Mouse (Mus musculus) heart, embryonic 11.5 days (tissue): ENCODE measurements around the gene Gdpd5. TPM values are rescaled to one million over a fixed set of nuclear protein-coding genes. Genes with fewer than 3 reads are reported as not detected.

Source experiments
- ATAC-seq: fragments of 200-750 bp; cut with Nextera tagmentation; replicated peaks from 2 replicates; pipeline ENCODE4 v1.8.0; 2017; ENCODE audit warnings: moderate library complexity; ENCODE audit not compliant: insufficient number of reproducible peaks, low FRiP score, low TSS enrichment
- H3K27ac ChIP-seq: fragments of 300-500 bp; sonication (generic); 2 replicates; pipeline ENCODE4 v1.5.1; 2014; ENCODE audit warnings: mild to moderate bottlenecking, low read depth, low read length
- H3K27me3 ChIP-seq: fragments of 300-500 bp; sonication (generic); 2 replicates; pipeline ENCODE4 v1.6.1; 2014; ENCODE audit warnings: mild to moderate bottlenecking, low read length, mixed read lengths; ENCODE audit not compliant: control insufficient read depth, insufficient read depth
- H3K36me3 ChIP-seq: fragments of 300-500 bp; sonication (generic); 2 replicates; pipeline ENCODE4 v1.6.1; 2014; ENCODE audit warnings: mild to moderate bottlenecking, low read length, moderate library complexity, mixed read lengths; ENCODE audit not compliant: control insufficient read depth, insufficient read depth
- H3K4me1 ChIP-seq: fragments of 300-500 bp; sonication (generic); 2 replicates; pipeline ENCODE4 v1.6.1; 2014; ENCODE audit warnings: low read length; ENCODE audit not compliant: control insufficient read depth, insufficient read depth
- H3K4me2 ChIP-seq: fragments of 300-500 bp; sonication (generic); 2 replicates; pipeline ENCODE4 v1.6.1; 2014; ENCODE audit warnings: mild to moderate bottlenecking, moderate library complexity
- H3K4me3 ChIP-seq: fragments of 300-500 bp; sonication (generic); 2 replicates; pipeline ENCODE4 v1.5.1; 2014; ENCODE audit warnings: low read depth, low read length
- H3K9ac ChIP-seq: fragments of 300-500 bp; sonication (generic); 2 replicates; pipeline ENCODE4 v1.6.1; 2014; ENCODE audit warnings: mild to moderate bottlenecking, low read depth, low read length, moderate library complexity
- H3K9me3 ChIP-seq: fragments of 300-500 bp; sonication (generic); replicated peaks from 2 replicates; pipeline ENCODE4 v1.6.1; 2016; ENCODE audit warnings: low read length; ENCODE audit not compliant: control insufficient read depth
- WGBS: fragments of 180-500 bp; shearing (Covaris S2); extraction: QIAGEN DNeasy Blood & Tissue Kit; methylation state at CpG from one replicate; pipeline ENCODE4 v1.1.7; 2014; ENCODE audit not compliant: insufficient replicate concordance; 5-methylcytosine and 5-hydroxymethylcytosine counted together
- polyA plus RNA-seq: library from polyadenylated mRNA; unstranded; fragments of >200 nt; fragmentation: Nextera tagmentation; extraction: Ambion mirVana; gene quantifications from 2 replicates; pipeline ENCODE4 v1.2.1, GENCODE M21; 2014

Gdpd5 gene
- polyA plus RNA-seq, 1 experiment from 2014 or later: 20.8 TPM

DNA sequence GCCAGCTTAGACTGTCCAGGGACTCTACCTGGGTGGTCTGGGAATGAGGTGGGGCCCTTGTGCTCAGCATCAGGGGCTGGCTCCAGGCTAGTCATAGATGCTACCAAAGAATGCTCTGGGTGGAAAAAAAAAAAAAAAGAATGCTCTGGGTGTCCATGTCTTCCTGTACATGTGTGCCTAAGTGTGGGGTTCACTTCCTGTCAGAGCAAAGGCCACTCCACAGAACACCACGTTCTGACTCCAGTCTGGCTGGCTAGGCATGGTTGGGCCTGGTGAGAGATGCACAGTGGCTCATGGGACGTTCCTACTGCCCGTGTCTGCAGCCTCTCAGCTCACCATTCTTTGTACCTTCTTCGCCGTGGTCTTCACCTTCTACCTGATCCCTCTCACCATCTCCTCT is 67.4 kb downstream of the Gdpd5 start:
- Histone ChIP-seq H3K27me3 (no peaks in the 10 kb centered on the region), H3K36me3 (no peaks in the 10 kb centered on the region), H3K4me3 (no peak overlapping the region), H3K27ac (no peak overlapping the region), H3K9me3 (no peaks in the 10 kb centered on the region), H3K9ac (no peak overlapping the region), H3K4me1 (peaks cover 8% of the 10 kb centered on the region; the same call in 1 of the 2 replicates), H3K4me2 (no peak overlapping the region)
- ATAC-seq: no peak
- 63% methylated on average over 5 of the region's 5 CpGs for WGBS

GRCm38 (mm10) chr7:99449063-99449462 is 67.8 kb downstream of the Gdpd5 start:
- H3K4me1 ChIP-seq: peaks cover 8% of the 10 kb centered on the region; the same call in 1 of the 2 replicates
- no peaks in the 10 kb centered on the region for H3K9me3 ChIP-seq
- H3K9ac ChIP-seq: no peak overlapping the region
- H3K27me3 ChIP-seq: no peaks in the 10 kb centered on the region
- no peak overlapping the region for H3K4me2 ChIP-seq
- no peak overlapping the region for H3K4me3 ChIP-seq
- H3K27ac ChIP-seq: no peak overlapping the region
- ATAC-seq: no peak
- 71% methylated on average over 8 of the region's 8 CpGs for WGBS
- H3K36me3 ChIP-seq: no peaks in the 10 kb centered on the region

GRCm38 (mm10) chr7:99449751-99450150 is 68.5 kb downstream of the Gdpd5 start:
- WGBS: 48% methylated on average over 3 of the region's 3 CpGs
- Histone ChIP-seq H3K9me3 (no peaks in the 10 kb centered on the region), H3K36me3 (no peaks in the 10 kb centered on the region), H3K9ac (no peak overlapping the region), H3K27me3 (no peaks in the 10 kb centered on the region), H3K27ac (no peak overlapping the region), H3K4me2 (no peak overlapping the region), H3K4me1 (peaks cover 8% of the 10 kb centered on the region; the same call in 1 of the 2 replicates), H3K4me3 (no peak overlapping the region)
- ATAC-seq: no peak

GRCm38 (mm10) chr7:99450703-99451102 is 69.5 kb downstream of the Gdpd5 start:
- under 1% methylated on average over 3 of the region's 3 CpGs for WGBS
- no peak overlapping the region for H3K4me3 ChIP-seq
- H3K4me2 ChIP-seq: no peak overlapping the region
- H3K4me1 ChIP-seq: peaks cover 6% of the 10 kb centered on the region; the same call in 1 of the 2 replicates
- no peak; the same call in 1 of the 2 replicates for ATAC-seq
- no peaks in the 10 kb centered on the region for H3K27me3 ChIP-seq
- no peak overlapping the region for H3K27ac ChIP-seq
- no peaks in the 10 kb centered on the region for H3K36me3 ChIP-seq
- H3K9me3 ChIP-seq: no peaks in the 10 kb centered on the region
- no peak overlapping the region for H3K9ac ChIP-seq

DNA sequence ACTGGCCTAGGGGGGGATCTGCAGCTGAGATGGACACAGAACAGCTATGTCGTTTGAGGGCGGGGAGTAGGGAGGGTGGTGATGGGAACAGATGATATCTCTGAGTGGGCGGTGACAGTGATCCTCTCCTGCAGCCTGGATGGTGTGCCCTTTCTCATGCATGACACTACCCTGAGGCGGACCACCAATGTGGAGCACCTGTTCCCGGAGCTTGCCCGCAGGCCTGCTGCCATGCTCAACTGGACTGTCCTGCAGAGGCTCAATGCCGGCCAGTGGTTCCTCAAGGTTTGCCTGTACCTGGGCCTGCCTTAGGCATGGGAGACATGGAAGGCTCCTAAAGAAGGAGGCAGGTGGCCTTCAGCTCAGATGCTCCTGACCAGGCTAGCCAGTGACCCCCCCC is 71.6 kb downstream of the Gdpd5 start:
- Histone ChIP-seq H3K9me3 (no peaks in the 10 kb centered on the region), H3K9ac (no peak overlapping the region), H3K4me1 (0 out of 2 replicates have a peak, but pooled peaks cover 5% of the 10 kb centered on the region), H3K36me3 (peaks cover 3% of the 10 kb centered on the region; the same call in 1 of the 2 replicates), H3K4me3 (no peak overlapping the region), H3K27ac (no peak overlapping the region), H3K27me3 (no peaks in the 10 kb centered on the region), H3K4me2 (no peak overlapping the region)
- ATAC-seq: no peak
- 51% methylated on average over 7 of the region's 7 CpGs for WGBS

GRCm38 (mm10) chr7:99454044-99454443 is 72.8 kb downstream of the Gdpd5 start:
- H3K9me3 ChIP-seq: no peaks in the 10 kb centered on the region
- H3K9ac ChIP-seq: no peak overlapping the region
- H3K4me1 ChIP-seq: 0 out of 2 replicates have a peak, but pooled peaks cover 5% of the 10 kb centered on the region
- no peak overlapping the region for H3K27ac ChIP-seq
- ATAC-seq: no peak
- 66% methylated on average over 4 of the region's 4 CpGs for WGBS
- H3K4me3 ChIP-seq: no peak overlapping the region
- H3K27me3 ChIP-seq: no peaks in the 10 kb centered on the region
- H3K36me3 ChIP-seq: peaks cover 3% of the 10 kb centered on the region; the same call in 1 of the 2 replicates
- H3K4me2 ChIP-seq: no peak overlapping the region

GRCm38 (mm10) chr7:99458849-99459248 is 77.6 kb downstream of the Gdpd5 start:
- no peak overlapping the region for H3K27ac ChIP-seq
- no peak for ATAC-seq
- H3K9me3 ChIP-seq: no peaks in the 10 kb centered on the region
- H3K4me2 ChIP-seq: no peak overlapping the region
- WGBS: 81% methylated on average over 8 of the region's 8 CpGs
- H3K9ac ChIP-seq: no peak overlapping the region
- peaks cover 10% of the 10 kb centered on the region for H3K36me3 ChIP-seq
- no peaks in the 10 kb centered on the region for H3K4me1 ChIP-seq
- no peaks in the 10 kb centered on the region for H3K27me3 ChIP-seq
- no peak overlapping the region for H3K4me3 ChIP-seq

- Histone ChIP-seq H3K4me1 (no peaks in the 10 kb centered on the region; the same call in 1 of the 2 replicates), H3K4me3 (no peak overlapping the region), H3K4me2 (no peak overlapping the region), H3K36me3 (peaks cover 10% of the 10 kb centered on the region), H3K27me3 (no peaks in the 10 kb centered on the region), H3K9ac (no peak overlapping the region), H3K9me3 (no peaks in the 10 kb centered on the region), H3K27ac (no peak overlapping the region)
- 87% methylated on average over 15 of the region's 15 CpGs for WGBS
- ATAC-seq: no peak
These were observed 78.9 kb downstream of the Gdpd5 start for GRCm38 (mm10) chr7:99459888-99460652.

DNA sequence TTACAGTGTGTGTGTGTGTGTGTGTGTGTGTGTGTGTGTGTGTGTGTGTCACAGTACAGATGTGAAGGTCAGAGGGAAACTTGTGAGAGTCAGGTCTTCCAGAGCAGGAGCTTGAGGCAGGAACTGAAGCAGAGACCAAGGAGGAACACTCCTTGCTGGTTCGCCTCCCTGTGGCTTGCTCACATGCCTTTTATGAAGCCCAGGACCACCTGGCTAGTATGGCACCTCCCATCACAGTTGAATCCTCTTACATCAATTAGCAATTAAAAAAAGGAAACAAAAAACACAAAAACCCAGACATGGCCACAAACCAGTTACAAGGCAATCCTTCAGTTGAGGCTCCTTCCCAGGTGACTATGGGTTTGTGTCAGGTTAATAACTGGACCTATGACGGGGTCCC is 81.9 kb downstream of the Gdpd5 start:
- H3K9me3 ChIP-seq: no peaks in the 10 kb centered on the region
- H3K27me3 ChIP-seq: no peaks in the 10 kb centered on the region
- no peak overlapping the region for H3K4me3 ChIP-seq
- WGBS: 79% methylated on average over 2 of the region's 2 CpGs
- H3K4me1 ChIP-seq: peaks cover 25% of the 10 kb centered on the region
- no peak overlapping the region for H3K4me2 ChIP-seq
- no peak overlapping the region for H3K27ac ChIP-seq
- H3K9ac ChIP-seq: no peak overlapping the region
- ATAC-seq: no peak
- H3K36me3 ChIP-seq: peaks cover 7% of the 10 kb centered on the region
